Comparison of ENCODE assay signal across 8 mouse cellular contexts in the genomic region with DNA sequence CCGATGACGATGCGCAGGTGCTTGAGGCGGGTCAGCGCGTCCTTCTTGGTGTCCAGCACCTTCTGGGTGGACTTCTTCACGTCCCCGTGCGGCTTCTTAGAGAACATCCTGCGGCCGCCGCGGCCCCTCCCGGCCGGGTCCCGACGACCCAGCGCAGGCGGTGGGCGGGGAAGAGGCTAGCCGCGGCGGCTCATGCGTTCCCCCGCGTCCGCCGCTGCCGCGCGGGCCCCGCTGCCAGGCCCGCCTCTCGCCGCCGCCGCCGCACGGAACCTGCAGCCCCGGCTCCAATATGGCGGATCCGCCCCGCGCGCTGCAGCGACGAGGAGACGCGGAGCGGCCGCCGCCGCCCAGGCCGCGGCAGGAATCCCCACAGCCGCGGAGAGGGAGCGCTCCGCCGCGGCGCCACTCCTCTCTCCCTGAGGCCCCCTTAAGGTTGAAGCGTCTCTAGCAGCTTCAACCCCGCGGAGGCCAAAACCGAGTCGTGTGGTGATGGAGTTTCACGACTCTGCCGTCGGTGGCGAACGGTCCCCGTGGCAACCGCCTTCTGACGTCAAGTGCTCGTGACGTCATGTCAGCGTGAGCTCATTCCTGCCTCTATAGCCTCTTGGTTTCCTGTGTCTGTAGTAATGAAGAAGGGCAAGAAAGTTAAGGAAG. TPM values are rescaled to one million over a fixed set of nuclear protein-coding genes. Genes with fewer than 3 reads are reported as not detected.
DNase-seq lines count a peak whose midpoint lies in the region; ATAC-seq and TF ChIP-seq lines count a peak whose summit lies in the region.

A gene (minus strand): TSS at position 507 of the 654 bp plus-strand sequence.

- H3K27ac ChIP-seq in cortical plate, adult 2 months (ENCODE audit: insufficient read depth, low read length), result peak within 1 kb of the TSS; percentile 78

- DNase-seq in gastrocnemius, postnatal 10 days, result peak; percentile 86
- DNase-seq in induced T-regulatory cell, adult 2 months (ENCODE audit: low read depth), result peak; percentile 97
- DNase-seq in left cerebral cortex, adult 9 months (ENCODE audit: low spot score in 2 of 2), result peak; percentile 65 to 87
- peak; percentile 90 for DNase-seq in right cerebral cortex, postnatal 14 days
- peak; percentile 78 to 85 for DNase-seq in urinary bladder, postnatal 36 days (ENCODE audit: low spot score in 2 of 2)

- H3K4me3 ChIP-seq in cortical plate, adult 2 months (ENCODE audit: insufficient read depth, low read length), result peak within 1 kb of the TSS; percentile 74

- no peak for TF ChIP-seq CTCF in cortical plate, adult 2 months (IDR thresholded peaks at IDR 0.05; ENCODE audit: extremely low read depth, insufficient read depth, low read length)

- TF ChIP-seq POLR2A in cortical plate, adult 2 months (IDR thresholded peaks at IDR 0.05; ENCODE audit: extremely low read depth, insufficient read depth, low read length), result peak; percentile 93

- ATAC-seq in activated CD4-positive, CD25-positive, alpha-beta regulatory T cell, adult 4 months, result peak; percentile 88
- peak; percentile 81 for ATAC-seq in megakaryocyte progenitor cell, adult 5-6 weeks (replicated peaks; ENCODE audit: poor library complexity)

- H3K4me1 ChIP-seq in cortical plate, adult 2 months (ENCODE audit: control insufficient read depth, insufficient read depth, low read length), result no peaks in the 10 kb centered on the region; the same call in 1 of the 2 replicates

RNA-seq across cellular contexts. Expression of the gene that starts here (rescaled TPM):
- 10 to 100 TPM; 11.9 to 13.6 TPM for polyA plus RNA-seq in activated CD4-positive, CD25-positive, alpha-beta regulatory T cell, adult 4 months (2017; shearing (Covaris generic))
- 62.3 and 65.2 TPM in 2 replicates for polyA plus RNA-seq in cortical plate, adult 2 months (2012; rRNA removed)
- 10 to 100 TPM; 33.2 to 39.5 TPM for total RNA-seq in gastrocnemius, postnatal 10 days (2021)
- 47.6 and 64.8 TPM in 2 replicates for total RNA-seq in megakaryocyte progenitor cell, adult 5-6 weeks (2015)
- 29.3 and 36.7 TPM in 2 replicates for total RNA-seq in megakaryocyte progenitor cell, adult 5-6 weeks (2017)

Comparison
In these comparisons a context has a peak if more than half of its experiments do, and no peak if none do; other contexts are left out.
1. Peak in every context shown above with its lines: DNase-seq, ATAC-seq, H3K4me3 ChIP-seq and H3K27ac ChIP-seq.